Comparison of ENCODE assay signal across 21 mouse cellular contexts in the genomic region with DNA sequence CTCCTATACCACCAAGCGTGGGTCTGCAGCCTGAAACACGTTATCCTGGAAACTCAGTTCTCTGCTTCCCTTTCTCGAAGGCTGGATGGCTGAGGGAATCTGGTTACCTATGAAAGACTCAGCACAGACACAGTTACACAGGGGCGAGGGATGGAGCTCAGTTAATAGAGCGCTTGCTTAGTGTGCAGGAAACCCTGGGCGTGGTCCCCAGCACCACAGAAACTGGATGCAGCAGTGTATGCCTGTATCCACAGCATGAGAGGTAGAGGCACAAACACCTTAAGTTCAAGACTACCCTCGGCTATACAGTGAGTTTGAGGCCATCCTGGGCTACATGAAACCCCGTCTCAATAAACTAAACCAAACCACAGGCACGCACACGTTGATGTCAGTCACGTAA.
"Had no signal": no experiment of that assay in that cellular context is flagged by ENCODE, and none has a peak within 500 bp of the region (broad histone marks: within the 10 kb centered on the region; RNA-seq: fewer than 3 reads in every experiment).

No protein-coding gene starts in this region.

- H3K9ac ChIP-seq: kidney, embryonic 15.5 days; limb, embryonic 13.5 days; lung, embryonic 14.5 days; midbrain, embryonic 13.5 days; neural tube, embryonic 13.5 days had no signal

- H3K36me3 ChIP-seq: kidney, embryonic 15.5 days; limb, embryonic 10.5 days; midbrain, embryonic 10.5 days; midbrain, embryonic 13.5 days; neural tube, embryonic 13.5 days had no signal

- H3K27me3 ChIP-seq: limb, embryonic 13.5 days; midbrain, embryonic 13.5 days; neural tube, embryonic 13.5 days had no signal

- H3K27ac ChIP-seq: kidney, embryonic 15.5 days; limb, embryonic 10.5 days; limb, embryonic 13.5 days; midbrain, embryonic 10.5 days; midbrain, embryonic 13.5 days; neural tube, embryonic 13.5 days had no signal

- ATAC-seq: intestine, postnatal 0 days; lung, postnatal 0 days; midbrain, embryonic 13.5 days; midbrain, embryonic 16.5 days had no signal

- H3K4me2 ChIP-seq: kidney, embryonic 15.5 days; limb, embryonic 13.5 days; lung, embryonic 14.5 days; midbrain, embryonic 13.5 days; neural tube, embryonic 13.5 days had no signal

- DNase-seq: kidney, adult 2 months; kidney, postnatal 10 days; kidney, postnatal 36 days; lung, embryonic 14.5 days; retina, postnatal 1 day; right cerebral cortex, postnatal 25 days; spleen, adult 18-20 months; thymus, adult 2 months; thymus, postnatal 14 days; thymus, postnatal 4 days had no signal

- H3K9me3 ChIP-seq: kidney, embryonic 15.5 days; limb, embryonic 10.5 days; limb, embryonic 13.5 days; megakaryocyte, embryonic 14.5 days; midbrain, embryonic 10.5 days; midbrain, embryonic 13.5 days; neural tube, embryonic 13.5 days had no signal

- H3K4me1 ChIP-seq: midbrain, embryonic 10.5 days; midbrain, embryonic 13.5 days; neural tube, embryonic 13.5 days had no signal

- H3K4me3 ChIP-seq: kidney, embryonic 15.5 days; limb, embryonic 10.5 days; limb, embryonic 13.5 days; megakaryocyte, embryonic 14.5 days; midbrain, embryonic 10.5 days; midbrain, embryonic 13.5 days; myocyte; neural tube, embryonic 13.5 days had no signal
